Mouse (Mus musculus): ENCODE results near the gene Hus1.

DNA sequence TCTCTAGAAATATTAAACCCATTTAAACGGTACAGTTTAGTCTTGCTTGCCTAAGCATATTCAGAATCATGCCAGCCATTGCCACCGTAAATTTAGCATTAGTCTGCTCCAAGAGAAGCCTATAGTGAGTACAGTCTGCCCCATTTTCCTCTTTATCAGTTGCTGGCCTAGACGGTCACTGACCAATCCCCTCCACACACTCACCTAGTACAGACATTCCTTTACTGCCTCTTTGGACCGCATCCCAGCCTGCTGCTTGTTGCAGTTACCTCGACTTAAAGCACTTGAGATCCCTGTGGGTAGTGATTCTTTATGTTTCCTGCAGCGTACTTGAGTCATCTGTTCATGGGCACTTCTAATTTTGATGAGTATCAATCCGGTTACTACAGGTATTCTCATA, 13.8 kb upstream of the Hus1 start:
- no peak for TF ChIP-seq CTCF (IDR thresholded peaks at IDR 0.05)
- no peak for TF ChIP-seq POLR2A (IDR thresholded peaks at IDR 0.05; ENCODE audit: insufficient read depth, low read depth, low read length)
- TF ChIP-seq EP300 (IDR thresholded peaks at IDR 0.05; ENCODE audit: insufficient read depth, low read depth, low read length), result no peak
